Mouse (Mus musculus): ENCODE measurements around the gene Slc38a7. TPM values are rescaled to one million over a fixed set of nuclear protein-coding genes. Genes with fewer than 3 reads are reported as not detected.
A peak's percentile ranks its signal among the peaks of the same experiment; 100 is the strongest.

Slc38a7 gene
- polyA plus RNA-seq, 1 experiment from 2014 or later, result 30.3 TPM

GRCm38 (mm10) chr8:95854174-95854573 is 835 bp upstream of the Slc38a7 start:
- WGBS, result 89% methylated on average over 6 of the region's 6 CpGs
- H3K27ac ChIP-seq (ENCODE audit: low read length), result no peak overlapping the region
- H3K4me2 ChIP-seq (ENCODE audit: low read length), result no peak overlapping the region
- no peaks in the 10 kb centered on the region for H3K27me3 ChIP-seq (ENCODE audit: control insufficient read depth, insufficient read depth, low read depth, low read length)
- peaks cover 11% of the 10 kb centered on the region for H3K4me1 ChIP-seq (ENCODE audit: control insufficient read depth, insufficient read depth, low read length)
- H3K36me3 ChIP-seq (ENCODE audit: control insufficient read depth, insufficient read depth, low read length), result no peaks in the 10 kb centered on the region
- no peak for ATAC-seq
- H3K9me3 ChIP-seq (replicated peaks; ENCODE audit: control insufficient read depth, low read length, poor library complexity, severe bottlenecking), result no peaks in the 10 kb centered on the region
- H3K4me3 ChIP-seq (ENCODE audit: low read depth, low read length), result no peak overlapping the region
- no peak overlapping the region for H3K9ac ChIP-seq (ENCODE audit: low read depth, low read length)

- H3K27me3 ChIP-seq (ENCODE audit: control insufficient read depth, insufficient read depth, low read depth, low read length), result no peaks in the 10 kb centered on the region
- peak overlapping the region; percentile 85 for H3K4me2 ChIP-seq (ENCODE audit: low read length)
- peak overlapping the region; percentile 53 for H3K4me3 ChIP-seq (ENCODE audit: low read depth, low read length)
- no peak overlapping the region for H3K27ac ChIP-seq (ENCODE audit: low read length)
- WGBS, result 76% methylated on average over 4 of the region's 4 CpGs
- H3K4me1 ChIP-seq (ENCODE audit: control insufficient read depth, insufficient read depth, low read length), result peaks cover 11% of the 10 kb centered on the region
- no peaks in the 10 kb centered on the region for H3K36me3 ChIP-seq (ENCODE audit: control insufficient read depth, insufficient read depth, low read length)
- no peaks in the 10 kb centered on the region for H3K9me3 ChIP-seq (replicated peaks; ENCODE audit: control insufficient read depth, low read length, poor library complexity, severe bottlenecking)
- peak overlapping the region; percentile 70 for H3K9ac ChIP-seq (ENCODE audit: low read depth, low read length)
- no peak for ATAC-seq
Measured at GRCm38 (mm10) chr8:95852290-95852689, 1.0 kb downstream of the Slc38a7 start.

- Histone ChIP-seq H3K36me3 (ENCODE audit: control insufficient read depth, insufficient read depth, low read length) (0 out of 2 replicates have a peak, but pooled peaks cover under 1% of the 10 kb centered on the region), H3K27me3 (ENCODE audit: control insufficient read depth, insufficient read depth, low read depth, low read length) (no peaks in the 10 kb centered on the region), H3K4me1 (ENCODE audit: control insufficient read depth, insufficient read depth, low read length) (peaks cover 11% of the 10 kb centered on the region), H3K4me2 (ENCODE audit: low read length) (no peak overlapping the region), H3K9ac (ENCODE audit: low read depth, low read length) (no peak overlapping the region), H3K9me3 (replicated peaks; ENCODE audit: control insufficient read depth, low read length, poor library complexity, severe bottlenecking) (no peaks in the 10 kb centered on the region), H3K4me3 (ENCODE audit: low read depth, low read length) (no peak overlapping the region), H3K27ac (ENCODE audit: low read length) (no peak overlapping the region)
- ATAC-seq, result no peak
- 97% methylated on average over 2 of the region's 2 CpGs for WGBS
Measured at GRCm38 (mm10) chr8:95850326-95850725, 3.0 kb downstream of the Slc38a7 start.

GRCm38 (mm10) chr8:95848734-95849464 is 4.4 kb downstream of the Slc38a7 start:
- Histone ChIP-seq H3K36me3 (ENCODE audit: control insufficient read depth, insufficient read depth, low read length) (peaks cover 10% of the 10 kb centered on the region; the same call in 1 of the 2 replicates), H3K27me3 (ENCODE audit: control insufficient read depth, insufficient read depth, low read depth, low read length) (no peaks in the 10 kb centered on the region), H3K4me2 (ENCODE audit: low read length) (no peak overlapping the region), H3K9ac (ENCODE audit: low read depth, low read length) (no peak overlapping the region), H3K27ac (ENCODE audit: low read length) (no peak overlapping the region), H3K4me1 (ENCODE audit: control insufficient read depth, insufficient read depth, low read length) (peaks cover 11% of the 10 kb centered on the region), H3K9me3 (replicated peaks; ENCODE audit: control insufficient read depth, low read length, poor library complexity, severe bottlenecking) (no peaks in the 10 kb centered on the region), H3K4me3 (ENCODE audit: low read depth, low read length) (no peak overlapping the region)
- ATAC-seq, result no peak
- WGBS, result 93% methylated on average over 19 of the region's 19 CpGs

- H3K9ac ChIP-seq (ENCODE audit: low read depth, low read length), result no peak overlapping the region
- peaks cover 13% of the 10 kb centered on the region; the same call in 1 of the 2 replicates for H3K36me3 ChIP-seq (ENCODE audit: control insufficient read depth, insufficient read depth, low read length)
- ATAC-seq, result no peak
- no peak overlapping the region for H3K27ac ChIP-seq (ENCODE audit: low read length)
- H3K9me3 ChIP-seq (replicated peaks; ENCODE audit: control insufficient read depth, low read length, poor library complexity, severe bottlenecking), result no peaks in the 10 kb centered on the region
- peaks cover 9% of the 10 kb centered on the region for H3K4me1 ChIP-seq (ENCODE audit: control insufficient read depth, insufficient read depth, low read length)
- H3K27me3 ChIP-seq (ENCODE audit: control insufficient read depth, insufficient read depth, low read depth, low read length), result no peaks in the 10 kb centered on the region
- no peak overlapping the region for H3K4me3 ChIP-seq (ENCODE audit: low read depth, low read length)
- WGBS, result 86% methylated on average over 24 of the region's 24 CpGs
- no peak overlapping the region for H3K4me2 ChIP-seq (ENCODE audit: low read length)
Measured at GRCm38 (mm10) chr8:95848061-95848551, 5.2 kb downstream of the Slc38a7 start.

GRCm38 (mm10) chr8:95845026-95845425 is 8.3 kb downstream of the Slc38a7 start:
- Histone ChIP-seq H3K4me3 (ENCODE audit: low read depth, low read length) (no peak overlapping the region), H3K36me3 (ENCODE audit: control insufficient read depth, insufficient read depth, low read length) (peaks cover 14% of the 10 kb centered on the region; the same call in 1 of the 2 replicates), H3K9ac (ENCODE audit: low read depth, low read length) (no peak overlapping the region), H3K4me2 (ENCODE audit: low read length) (no peak overlapping the region), H3K27me3 (ENCODE audit: control insufficient read depth, insufficient read depth, low read depth, low read length) (no peaks in the 10 kb centered on the region), H3K4me1 (ENCODE audit: control insufficient read depth, insufficient read depth, low read length) (no peaks in the 10 kb centered on the region), H3K9me3 (replicated peaks; ENCODE audit: control insufficient read depth, low read length, poor library complexity, severe bottlenecking) (no peaks in the 10 kb centered on the region), H3K27ac (ENCODE audit: low read length) (no peak overlapping the region)
- ATAC-seq, result no peak
- 92% methylated on average over 7 of the region's 7 CpGs for WGBS

GRCm38 (mm10) chr8:95843968-95844367 is 9.4 kb downstream of the Slc38a7 start:
- Histone ChIP-seq H3K27me3 (ENCODE audit: control insufficient read depth, insufficient read depth, low read depth, low read length) (no peaks in the 10 kb centered on the region), H3K9ac (ENCODE audit: low read depth, low read length) (no peak overlapping the region), H3K36me3 (ENCODE audit: control insufficient read depth, insufficient read depth, low read length) (peaks cover 14% of the 10 kb centered on the region; the same call in 1 of the 2 replicates), H3K9me3 (replicated peaks; ENCODE audit: control insufficient read depth, low read length, poor library complexity, severe bottlenecking) (no peaks in the 10 kb centered on the region), H3K4me2 (ENCODE audit: low read length) (no peak overlapping the region), H3K27ac (ENCODE audit: low read length) (no peak overlapping the region), H3K4me1 (ENCODE audit: control insufficient read depth, insufficient read depth, low read length) (no peaks in the 10 kb centered on the region), H3K4me3 (ENCODE audit: low read depth, low read length) (no peak overlapping the region)
- 94% methylated on average over 6 of the region's 6 CpGs for WGBS
- ATAC-seq, result no peak

GRCm38 (mm10) chr8:95841436-95841835 is 11.9 kb downstream of the Slc38a7 start:
- Histone ChIP-seq H3K27ac (ENCODE audit: low read length) (no peak overlapping the region), H3K9me3 (replicated peaks; ENCODE audit: control insufficient read depth, low read length, poor library complexity, severe bottlenecking) (no peaks in the 10 kb centered on the region), H3K4me2 (ENCODE audit: low read length) (no peak overlapping the region), H3K36me3 (ENCODE audit: control insufficient read depth, insufficient read depth, low read length) (peaks cover 22% of the 10 kb centered on the region), H3K4me1 (ENCODE audit: control insufficient read depth, insufficient read depth, low read length) (no peaks in the 10 kb centered on the region), H3K4me3 (ENCODE audit: low read depth, low read length) (no peak overlapping the region), H3K27me3 (ENCODE audit: control insufficient read depth, insufficient read depth, low read depth, low read length) (no peaks in the 10 kb centered on the region), H3K9ac (ENCODE audit: low read depth, low read length) (no peak overlapping the region)
- no peak for ATAC-seq
- WGBS, result 91% methylated on average over 15 of the region's 15 CpGs

- Histone ChIP-seq H3K4me3 (ENCODE audit: low read depth, low read length) (no peak overlapping the region), H3K4me2 (ENCODE audit: low read length) (no peak overlapping the region), H3K27me3 (ENCODE audit: control insufficient read depth, insufficient read depth, low read depth, low read length) (no peaks in the 10 kb centered on the region), H3K4me1 (ENCODE audit: control insufficient read depth, insufficient read depth, low read length) (no peaks in the 10 kb centered on the region), H3K36me3 (ENCODE audit: control insufficient read depth, insufficient read depth, low read length) (peaks cover 15% of the 10 kb centered on the region), H3K9ac (ENCODE audit: low read depth, low read length) (no peak overlapping the region), H3K27ac (ENCODE audit: low read length) (no peak overlapping the region), H3K9me3 (replicated peaks; ENCODE audit: control insufficient read depth, low read length, poor library complexity, severe bottlenecking) (no peaks in the 10 kb centered on the region)
- no peak for ATAC-seq
- 97% methylated on average over 4 of the region's 4 CpGs for WGBS
Measured at GRCm38 (mm10) chr8:95839289-95839688, 14.1 kb downstream of the Slc38a7 start.

All from midbrain, embryonic 16.5 days (tissue).